Mouse (Mus musculus): Measurements from ENCODE around the gene Ifitm5.

GRCm38 (mm10) chr7:140975465-140975864 lies 25.4 kb upstream of the Ifitm5 start:
- TF ChIP-seq POLR2A (IDR thresholded peaks at IDR 0.05; ENCODE audit: borderline replicate concordance, control insufficient read depth, low read depth, low read length): no peak
- no peak for TF ChIP-seq CTCF (IDR thresholded peaks at IDR 0.05; ENCODE audit: control insufficient read depth, insufficient read depth, low read length)

Data from bone marrow, adult 2 months (tissue).